Mouse (Mus musculus) ES-E14 (cell line): ENCODE results near the gene Cdh24. TPM values are rescaled to one million over a fixed set of nuclear protein-coding genes. Genes with fewer than 3 reads are reported as not detected.
A peak's percentile ranks its signal among the peaks of the same experiment; 100 is the strongest.

Experiments used
- DNase-seq: peaks from one replicate; pipeline ENCODE4 v3.0.0-alpha.2; 2013; ENCODE audit warnings: low read depth, low spot score
- H3K27ac ChIP-seq: 2 replicates; pipeline ENCODE4 v1.5.1; 2012; ENCODE audit warnings: low read depth, mild to moderate bottlenecking, low read length, moderate library complexity, mixed read lengths; ENCODE audit not compliant: poor library complexity, insufficient read depth, severe bottlenecking
- H3K36me3 ChIP-seq: 2 replicates; pipeline ENCODE4 v1.6.1; 2012; ENCODE audit warnings: mild to moderate bottlenecking, low read length, moderate library complexity, mixed read lengths; ENCODE audit not compliant: control insufficient read depth, poor library complexity, insufficient read depth, severe bottlenecking
- H3K4me1 ChIP-seq, 2 experiments: fragments of 150-350 bp in 1 of 2; sonication (generic) in 1 of 2; 2 replicates each; pipeline ENCODE4 v1.6.1; 2012; ENCODE audit warnings: low read length in 2 of 2, mild to moderate bottlenecking in 1 of 2, mixed read lengths in 1 of 2; ENCODE audit not compliant: control insufficient read depth in 2 of 2, insufficient read depth in 2 of 2, poor library complexity in 1 of 2
- H3K4me3 ChIP-seq, 2 experiments: fragments of 150-350 bp in 1 of 2; sonication (generic) in 1 of 2; 2 replicates each; pipeline ENCODE4 v1.5.1; 2012; ENCODE audit warnings: low read length in 2 of 2, low read depth in 1 of 2, mild to moderate bottlenecking in 1 of 2, mixed read lengths in 1 of 2; ENCODE audit not compliant: insufficient read depth in 1 of 2, poor library complexity in 1 of 2, severe bottlenecking in 1 of 2
- H3K9ac ChIP-seq: 2 replicates; pipeline ENCODE4 v1.6.1; 2012; ENCODE audit warnings: low read depth, mild to moderate bottlenecking, low read length, mixed read lengths; ENCODE audit not compliant: poor library complexity, insufficient read depth, severe bottlenecking
- H3K9me3 ChIP-seq: fragments of 150-350 bp; sonication (generic); 2 replicates; pipeline ENCODE4 v1.6.1; 2012; ENCODE audit warnings: low read depth, mild to moderate bottlenecking, low read length; ENCODE audit not compliant: control insufficient read depth, insufficient read depth
- CHD2 ChIP-seq: IDR thresholded peaks from 2 replicates; pipeline ENCODE4 v1.6.1; 2014; ENCODE audit warnings: mild to moderate bottlenecking, low read depth, low read length, inconsistent platforms
- HCFC1 ChIP-seq: IDR thresholded peaks from 2 replicates; pipeline ENCODE4 v1.6.1; 2012; ENCODE audit warnings: low read length, inconsistent platforms, borderline replicate concordance; ENCODE audit not compliant: insufficient read depth
- MAFK ChIP-seq: IDR thresholded peaks from 2 replicates; pipeline ENCODE4 v1.6.1; 2014; ENCODE audit warnings: mild to moderate bottlenecking, low read depth, low read length, inconsistent platforms; ENCODE audit not compliant: insufficient read depth
- ZC3H11A ChIP-seq: IDR thresholded peaks from 2 replicates; pipeline ENCODE4 v1.6.1; 2012; ENCODE audit warnings: low read depth, mild to moderate bottlenecking, inconsistent platforms, low read length, borderline replicate concordance
- ZNF384 ChIP-seq: IDR thresholded peaks from 2 replicates; pipeline ENCODE4 v1.6.1; 2012; ENCODE audit warnings: low read depth, low read length, inconsistent platforms
- in situ Hi-C, 2 experiments: fragments of 600-800 bp; cut with MboI; formaldehyde crosslinking; loops; one replicate each; pipeline ENCODE4 v1.15.1; 2025; ENCODE audit warnings: low sequenced_read_pairs in 2 of 2, inconsistent platforms in 1 of 2; ENCODE audit not compliant: unreplicated experiment in 2 of 2
- total RNA-seq: library from RNA; depleted of rRNA; stranded (reverse); fragments of 300-350 nt; gene quantifications from 2 replicates; pipeline ENCODE4 v1.2.3, GENCODE M21; 2012

Gene Cdh24
- total RNA-seq, 1 experiment: 3.2 TPM

GRCm38 (mm10) chr14:54609245-54609644, 31.9 kb downstream of the Cdh24 start:
- Histone ChIP-seq H3K27ac (no peak overlapping the region), H3K4me1 (peaks cover 0 to 10% of the 10 kb centered on the region in 2 experiments; a peak in 2 of 4 replicates), H3K36me3 (peaks cover 16% of the 10 kb centered on the region), H3K9ac (no peak overlapping the region), H3K9me3 (no peaks in the 10 kb centered on the region), H3K4me3 (no peak overlapping the region)
- in situ Hi-C loops: no loop called here
- TF ChIP-seq MAFK: no peak
- TF ChIP-seq HCFC1: no peak
- no peak for TF ChIP-seq ZC3H11A
- no peak for TF ChIP-seq CHD2
- TF ChIP-seq ZNF384: no peak
- DNase-seq: no peak

- Histone ChIP-seq H3K9me3 (no peaks in the 10 kb centered on the region), H3K4me1 (peaks cover 2 to 9% of the 10 kb centered on the region in 2 experiments; a peak in 2 of 4 replicates), H3K4me3 (no peak overlapping the region), H3K36me3 (peaks cover 5% of the 10 kb centered on the region), H3K27ac (no peak overlapping the region), H3K9ac (no peak overlapping the region)
- DNase-seq: no peak
- TF ChIP-seq MAFK (no peak), ZC3H11A (no peak), ZNF384 (no peak), CHD2 (no peak), HCFC1 (no peak)
- in situ Hi-C loops: no loop called here
Observed at GRCm38 (mm10) chr14:54607226-54607625, 33.9 kb downstream of the Cdh24 start.

DNA sequence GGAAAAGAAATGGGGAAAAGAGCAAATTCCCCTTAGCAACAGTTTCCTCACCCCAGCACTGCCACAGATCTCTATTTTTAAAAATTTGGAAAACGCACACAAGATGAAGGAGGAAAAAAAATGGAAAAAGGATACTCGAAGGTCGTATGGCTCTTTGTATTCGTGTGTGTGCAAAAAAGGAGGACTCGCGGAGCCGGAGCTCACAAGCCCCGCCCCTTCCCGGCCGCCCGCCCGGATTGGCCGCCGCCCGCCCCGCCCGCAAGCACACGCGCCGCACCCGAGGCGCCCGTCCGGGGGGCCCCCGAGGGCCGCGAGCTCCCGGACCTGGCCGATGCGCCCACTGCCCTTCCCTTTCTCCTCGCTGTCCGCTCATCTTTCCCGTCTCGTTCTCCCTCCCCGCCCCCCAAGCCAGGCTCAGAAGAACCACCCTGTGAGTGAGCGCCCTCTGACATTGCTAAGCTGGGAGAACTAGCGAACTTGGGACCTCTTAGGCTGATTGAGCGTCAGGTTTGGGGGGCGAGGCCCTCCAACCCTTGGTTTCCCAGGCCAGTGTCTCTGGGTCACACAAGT, 35.3 kb downstream of the Cdh24 start, which contains the start of gene 4931414P19Rik:
Gene 4931414P19Rik (minus strand): TSS at position 242 of the 570 bp plus-strand sequence.
- TF ChIP-seq ZNF384 (no peak), MAFK (no peak), ZC3H11A (no peak), CHD2 (no peak), HCFC1 (no peak)
- in situ Hi-C loops: no loop called here
- Histone ChIP-seq H3K36me3 (no peaks in the 10 kb centered on the region), H3K4me3 (peak within 1 kb of the TSS; percentile 58 to 71), H3K9ac (peak within 1 kb of the TSS; percentile 70), H3K4me1 (peaks cover 2 to 11% of the 10 kb centered on the region in 2 experiments; a peak in 2 of 4 replicates), H3K27ac (peak within 1 kb of the TSS; percentile 42; the same call in 1 of the 2 replicates), H3K9me3 (no peaks in the 10 kb centered on the region)
- DNase-seq: no peak

DNA sequence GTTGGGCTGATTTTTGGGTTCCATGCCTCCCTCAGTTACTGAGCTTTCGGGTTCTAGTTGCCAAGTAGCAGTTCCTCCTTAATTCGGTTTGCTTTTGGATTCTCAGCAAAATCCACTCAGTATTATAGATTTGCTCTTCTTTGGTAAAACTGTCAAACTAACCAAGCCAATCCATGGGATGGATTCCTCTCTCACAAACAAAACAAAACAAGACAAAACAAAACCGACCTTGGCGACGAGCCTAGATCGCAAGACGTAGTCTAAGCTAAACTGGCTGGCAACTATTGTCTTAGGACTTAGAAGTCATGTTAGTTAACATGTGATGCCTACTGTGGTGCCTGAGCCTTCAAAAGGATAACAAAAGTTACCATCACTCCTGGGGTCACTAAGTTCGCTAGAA, 37.5 kb downstream of the Cdh24 start:
- in situ Hi-C loops: no loop called here
- H3K4me1 ChIP-seq: peaks cover 2 to 8% of the 10 kb centered on the region in 2 experiments; a peak in 2 of 4 replicates
- H3K4me3 ChIP-seq: peak overlapping the region; percentile 53 to 76
- H3K9ac ChIP-seq: peak overlapping the region; percentile 72; the same call in 1 of the 2 replicates
- TF ChIP-seq HCFC1: no peak
- no peak for DNase-seq
- H3K9me3 ChIP-seq: no peaks in the 10 kb centered on the region
- H3K36me3 ChIP-seq: no peaks in the 10 kb centered on the region
- H3K27ac ChIP-seq: peak overlapping the region; percentile 54; the same call in 1 of the 2 replicates

DNA sequence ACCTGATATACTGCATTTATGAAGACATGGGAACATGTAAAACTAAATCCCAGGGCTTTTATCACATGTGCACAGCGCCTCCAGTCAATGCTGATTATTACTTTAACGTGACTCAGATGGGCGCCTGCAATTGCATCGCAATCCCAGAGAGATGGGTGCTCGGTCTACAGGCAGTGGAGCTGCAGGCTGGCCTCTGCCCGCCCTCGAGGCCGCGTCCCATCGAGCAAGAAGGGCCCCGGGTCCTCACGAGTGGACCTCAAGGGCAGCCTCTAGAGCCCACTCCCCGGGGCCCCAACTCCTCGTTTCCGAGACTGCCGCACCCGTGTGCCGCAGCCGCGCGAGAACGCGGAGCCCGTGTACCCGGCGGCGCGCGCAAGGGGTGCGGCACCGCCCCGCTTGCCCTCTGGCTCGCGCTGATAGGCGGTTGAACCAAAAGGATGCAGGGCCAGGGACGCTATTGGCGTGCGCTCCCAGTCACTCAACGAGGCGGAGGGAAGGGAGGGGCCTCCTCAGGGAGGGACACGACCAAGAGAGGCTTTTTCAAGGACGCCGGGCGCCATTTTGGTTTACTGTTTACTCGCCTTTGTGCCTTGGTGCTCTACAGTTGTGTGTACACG, 38.0 kb downstream of the Cdh24 start:
- no peak for TF ChIP-seq ZC3H11A
- no peak for TF ChIP-seq ZNF384
- TF ChIP-seq CHD2: peak; percentile 88
- no peak for TF ChIP-seq MAFK
- TF ChIP-seq HCFC1: no peak
- H3K4me3 ChIP-seq: peak overlapping the region; percentile 69 to 89
- in situ Hi-C loops: no loop called here
- peak overlapping the region; percentile 87 for H3K9ac ChIP-seq
- DNase-seq: peak; percentile 95
- no peaks in the 10 kb centered on the region for H3K36me3 ChIP-seq
- peaks cover 2 to 8% of the 10 kb centered on the region in 2 experiments; a peak in 2 of 4 replicates for H3K4me1 ChIP-seq
- peak overlapping the region; percentile 77 for H3K27ac ChIP-seq
- no peaks in the 10 kb centered on the region for H3K9me3 ChIP-seq
